Mouse (Mus musculus) small intestine, adult 2 months (tissue): ENCODE data around the gene Vps37b.

Source experiments
- CTCF ChIP-seq: fragments of 200-500 bp; IDR thresholded peaks from 2 replicates; pipeline ENCODE4 v1.5.1; 2012; ENCODE audit warnings: low read depth, mild to moderate bottlenecking, control low read depth, inconsistent platforms, low read length, moderate library complexity, mixed read lengths; ENCODE audit not compliant: insufficient replicate concordance, insufficient read length; ENCODE audit errors: extremely low read depth
- POLR2A ChIP-seq: fragments of 200-500 bp; IDR thresholded peaks from 2 replicates; pipeline ENCODE4 v1.6.1; 2012; ENCODE audit warnings: low read depth, mild to moderate bottlenecking, control low read depth, inconsistent platforms, low read length, moderate library complexity

DNA sequence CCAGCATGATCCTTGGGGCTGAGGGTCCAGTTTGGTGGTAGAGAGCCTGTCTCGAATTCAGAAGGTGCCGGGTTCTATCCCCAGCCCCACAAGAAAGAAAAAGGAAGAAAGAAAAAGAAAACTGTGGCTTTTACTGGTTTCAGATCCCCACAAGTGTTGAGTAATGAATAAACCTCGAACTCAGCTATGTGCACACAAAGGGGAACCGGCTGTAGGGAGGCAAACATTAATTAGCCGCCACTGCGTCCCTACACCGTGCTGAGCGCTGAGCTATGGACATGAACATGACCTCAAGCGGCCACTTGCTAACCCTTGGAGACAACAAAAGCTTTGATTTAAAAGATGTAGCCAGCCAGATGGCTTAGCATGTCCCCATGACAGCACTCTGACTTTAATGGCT lies 6.9 kb downstream of the Vps37b start:
- TF ChIP-seq CTCF = no peak
- no peak for TF ChIP-seq POLR2A
